ENCODE assay signal across 17 mouse cellular contexts in genomic region chr4:54526003-54526586, GRCm38 (mm10).
DNase-seq lines count a peak whose midpoint lies in the region; ATAC-seq and TF ChIP-seq lines count a peak whose summit lies in the region.
"Had no signal": no experiment of that assay in that cellular context is flagged by ENCODE, and none has a peak within 500 bp of the region (broad histone marks: within the 10 kb centered on the region; RNA-seq: fewer than 3 reads in every experiment).

No protein-coding gene starts in this region.

- no peaks in the 10 kb centered on the region for H3K27me3 ChIP-seq in midbrain, postnatal 0 days (ENCODE audit: insufficient read depth, low read length)
- no peaks in the 10 kb centered on the region for H3K27me3 ChIP-seq in midbrain, embryonic 11.5 days (ENCODE audit: control insufficient read depth, insufficient read depth, low read length)
- H3K27me3 ChIP-seq: CH12.LX had no signal

- no peak overlapping the region for H3K4me3 ChIP-seq in midbrain, postnatal 0 days (ENCODE audit: low read depth, low read length)
- H3K4me3 ChIP-seq in midbrain, embryonic 11.5 days (ENCODE audit: low read depth, low read length), result no peak overlapping the region
- H3K4me3 ChIP-seq: heart, embryonic 10.5 days had no signal

- no peak for DNase-seq in midbrain, postnatal 0 days (ENCODE audit: low spot score)
- no peak for DNase-seq in midbrain, embryonic 11.5 days (ENCODE audit: low spot score, missing footprints)
- peak; percentile 19 for DNase-seq in embryo, embryonic 9.5 days (ENCODE audit: extremely low spot score)
- peak; percentile 84 for DNase-seq in hindlimb bud, embryonic 11.5 days (ENCODE audit: extremely low spot score, low read depth, low spot score)
- DNase-seq in yolk sac, embryonic 10.5 days (ENCODE audit: low spot score), result peak; percentile 10
- DNase-seq in liver, result no peak
- DNase-seq: cerebellum, postnatal 25 days; gastrocnemius, postnatal 25 days; heart, postnatal 14 days; kidney, postnatal 10 days; layer of hippocampus, adult 9-11 months had no signal

- no peak overlapping the region for H3K9ac ChIP-seq in midbrain, postnatal 0 days (replicated peaks; ENCODE audit: low read length, poor library complexity, severe bottlenecking)
- no peak overlapping the region for H3K9ac ChIP-seq in midbrain, embryonic 11.5 days (ENCODE audit: low read length)
- H3K9ac ChIP-seq: liver, embryonic 14.5 days had no signal

- peak; percentile 5; the same call in 1 of the 2 replicates for TF ChIP-seq CTCF in midbrain, postnatal 0 days (IDR thresholded peaks at IDR 0.05)

- no peak overlapping the region for H3K27ac ChIP-seq in midbrain, postnatal 0 days (ENCODE audit: low read depth, low read length)
- no peak overlapping the region for H3K27ac ChIP-seq in midbrain, embryonic 11.5 days (ENCODE audit: low read depth, low read length)
- H3K27ac ChIP-seq: heart, embryonic 10.5 days; liver, embryonic 14.5 days had no signal

- H3K36me3 ChIP-seq in midbrain, postnatal 0 days (ENCODE audit: insufficient read depth, low read length), result no peaks in the 10 kb centered on the region
- no peaks in the 10 kb centered on the region for H3K36me3 ChIP-seq in midbrain, embryonic 11.5 days (ENCODE audit: control insufficient read depth, insufficient read depth, low read length)
- H3K36me3 ChIP-seq: heart, embryonic 10.5 days had no signal

- no peaks in the 10 kb centered on the region for H3K4me1 ChIP-seq in midbrain, postnatal 0 days (ENCODE audit: insufficient read depth, low read length)
- H3K4me1 ChIP-seq in midbrain, embryonic 11.5 days (ENCODE audit: control insufficient read depth, insufficient read depth, low read length), result 0 out of 2 replicates have a peak, but pooled peaks cover 2% of the 10 kb centered on the region

- no peaks in the 10 kb centered on the region for H3K9me3 ChIP-seq in midbrain, postnatal 0 days (ENCODE audit: low read length)
- no peaks in the 10 kb centered on the region for H3K9me3 ChIP-seq in midbrain, embryonic 11.5 days (ENCODE audit: control insufficient read depth, low read length)
- H3K9me3 ChIP-seq: heart, embryonic 10.5 days had no signal

- H3K4me2 ChIP-seq in midbrain, postnatal 0 days (ENCODE audit: low read depth, low read length, poor library complexity, severe bottlenecking), result no peak overlapping the region
- no peak overlapping the region for H3K4me2 ChIP-seq in midbrain, embryonic 11.5 days

- ATAC-seq in midbrain, postnatal 0 days (ENCODE audit: low FRiP score), result no peak
- ATAC-seq in midbrain, embryonic 11.5 days (ENCODE audit: low FRiP score), result no peak
- ATAC-seq in activated CD4-positive, CD25-positive, alpha-beta regulatory T cell, adult 4 months, result no peak
- ATAC-seq: inflammation-experienced regulatory T-cells, adult 6 months; midbrain, embryonic 16.5 days had no signal

- WGBS in midbrain, postnatal 0 days, result 82% methylated on average over 5 of the region's 5 CpGs
- 74% methylated on average over 5 of the region's 5 CpGs for WGBS in midbrain, embryonic 11.5 days

Comparison
In these comparisons a context has a peak if more than half of its experiments do, and no peak if none do; other contexts are left out.
1. DNase-seq: peak in embryo, embryonic 9.5 days (single experiment), hindlimb bud, embryonic 11.5 days (single experiment) and yolk sac, embryonic 10.5 days (single experiment); none in midbrain, postnatal 0 days (single experiment), midbrain, embryonic 11.5 days (single experiment) and liver (single experiment).